Mouse (Mus musculus): Measurements from ENCODE around the gene Rhot2.

DNA sequence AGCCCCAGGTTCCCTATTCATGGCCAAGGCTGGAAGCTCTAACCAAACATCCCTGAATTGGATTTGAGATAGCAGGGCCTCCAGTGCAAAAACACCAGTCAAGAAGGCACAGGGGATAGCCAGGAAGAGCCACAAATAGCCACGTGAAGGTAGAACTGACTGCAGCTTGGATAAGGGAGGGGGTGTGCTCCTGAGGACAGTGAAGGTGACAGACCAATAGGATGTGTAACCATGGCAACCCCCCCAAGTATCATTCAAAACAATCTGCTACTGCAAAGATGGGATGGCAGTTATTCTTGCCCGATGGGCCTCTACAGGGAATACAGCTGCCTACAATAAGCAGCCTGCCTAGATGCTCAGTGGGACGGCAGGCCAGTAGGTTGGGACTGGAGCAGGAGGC lies 7.1 kb downstream of the Rhot2 start:
- TF ChIP-seq CTCF (IDR thresholded peaks at IDR 0.05; ENCODE audit: low read depth): no peak
- TF ChIP-seq EP300 (optimal IDR thresholded peaks at IDR 0.05): no peak
